Mouse (Mus musculus) heart, embryonic 16.5 days (tissue): ENCODE measurements around the gene Susd3. TPM values are rescaled to one million over a fixed set of nuclear protein-coding genes. Genes with fewer than 3 reads are reported as not detected.

Source experiments
- ATAC-seq: fragments of 200-750 bp; cut with Nextera tagmentation; replicated peaks from 2 replicates; pipeline ENCODE4 v1.8.0; 2017; ENCODE audit warnings: moderate number of reproducible peaks; ENCODE audit not compliant: insufficient read depth, low FRiP score; ENCODE audit errors: extremely low read depth
- H3K27ac ChIP-seq: fragments of 300-500 bp; sonication (generic); 2 replicates; pipeline ENCODE4 v1.5.1; 2014; ENCODE audit warnings: mild to moderate bottlenecking, low read length, control low read depth, moderate library complexity
- H3K27me3 ChIP-seq: fragments of 300-500 bp; sonication (generic); 2 replicates; pipeline ENCODE4 v1.6.1; 2014; ENCODE audit warnings: low read length, mixed read lengths; ENCODE audit not compliant: control insufficient read depth, insufficient read depth
- H3K36me3 ChIP-seq: fragments of 300-500 bp; sonication (generic); 2 replicates; pipeline ENCODE4 v1.6.1; 2014; ENCODE audit not compliant: control insufficient read depth, insufficient read depth
- H3K4me1 ChIP-seq: fragments of 300-500 bp; sonication (generic); 2 replicates; pipeline ENCODE4 v1.6.1; 2014; ENCODE audit warnings: low read length, mixed read lengths; ENCODE audit not compliant: control insufficient read depth, insufficient read depth
- H3K4me2 ChIP-seq: fragments of 300-500 bp; sonication (generic); 2 replicates; pipeline ENCODE4 v1.6.1; 2014; ENCODE audit warnings: low read depth, mild to moderate bottlenecking, control low read depth, low read length
- H3K4me3 ChIP-seq: fragments of 300-500 bp; sonication (generic); 2 replicates; pipeline ENCODE4 v1.5.1; 2014; ENCODE audit warnings: mild to moderate bottlenecking, control low read depth, low read length
- H3K9ac ChIP-seq: fragments of 300-500 bp; sonication (generic); 2 replicates; pipeline ENCODE4 v1.6.1; 2014; ENCODE audit warnings: low read length, control low read depth
- H3K9me3 ChIP-seq: fragments of 300-500 bp; sonication (generic); replicated peaks from 2 replicates; pipeline ENCODE4 v1.6.1; 2016; ENCODE audit warnings: low read length; ENCODE audit not compliant: control insufficient read depth
- WGBS: fragments of 180-500 bp; shearing (Covaris S2); extraction: QIAGEN DNeasy Blood & Tissue Kit; methylation state at CpG from one replicate; pipeline ENCODE4 v1.1.7; 2014; 5-methylcytosine and 5-hydroxymethylcytosine counted together
- polyA plus RNA-seq: library from polyadenylated mRNA; unstranded; fragments of >200 nt; fragmentation: Nextera tagmentation; extraction: Ambion mirVana; gene quantifications from 2 replicates; pipeline ENCODE4 v1.2.1, GENCODE M21; 2015

The Susd3 gene
- polyA plus RNA-seq, 1 experiment from 2014 or later, result 1.8 TPM

DNA sequence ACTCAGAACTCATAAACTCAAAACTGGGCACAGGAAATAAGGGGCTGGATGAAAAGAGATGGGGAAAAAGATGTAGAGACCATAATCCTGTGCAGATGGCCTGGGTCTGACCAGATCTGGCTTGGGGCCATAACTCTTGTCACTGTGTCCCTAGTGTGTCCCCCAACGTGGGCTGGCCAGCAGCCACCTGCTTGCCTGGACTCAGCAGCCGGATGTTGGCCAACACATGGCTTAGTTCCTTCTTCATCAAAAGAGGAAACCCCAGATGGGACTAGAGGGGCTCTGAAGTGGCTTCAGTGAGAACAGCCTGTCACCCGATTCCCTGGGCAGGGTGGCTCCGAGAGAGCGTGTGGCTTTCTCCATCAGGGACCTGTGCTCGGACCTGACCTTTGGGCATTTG lies 51.7 kb downstream of the Susd3 start:
- 58% methylated on average over 6 of the region's 6 CpGs for WGBS
- Histone ChIP-seq H3K36me3 (peaks cover 8% of the 10 kb centered on the region), H3K9ac (no peak overlapping the region), H3K4me2 (no peak overlapping the region), H3K27ac (no peak overlapping the region), H3K27me3 (no peaks in the 10 kb centered on the region), H3K4me1 (peaks cover 17% of the 10 kb centered on the region), H3K9me3 (no peaks in the 10 kb centered on the region), H3K4me3 (no peak overlapping the region)
- ATAC-seq, result no peak

DNA sequence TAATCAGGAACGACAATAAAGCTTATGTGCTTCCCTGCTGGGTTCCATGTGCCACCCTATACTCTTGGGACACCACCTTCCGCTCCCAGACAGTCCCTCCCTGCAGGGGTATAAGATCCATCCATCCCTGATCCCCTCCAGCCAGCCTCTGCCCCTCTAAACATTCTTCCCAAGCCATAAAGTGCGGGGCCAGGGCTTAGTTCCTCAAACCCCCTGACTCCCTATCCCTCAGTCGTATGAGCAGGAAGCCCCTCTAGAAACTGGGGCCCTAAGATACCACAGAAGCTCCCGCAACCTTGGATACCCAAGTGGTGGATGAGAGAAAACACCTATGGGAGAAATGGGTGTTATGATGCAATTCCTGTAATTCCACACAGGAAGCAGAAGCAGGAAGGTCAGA lies 52.3 kb downstream of the Susd3 start:
- Histone ChIP-seq H3K4me1 (peaks cover 23% of the 10 kb centered on the region), H3K9me3 (no peaks in the 10 kb centered on the region), H3K27me3 (no peaks in the 10 kb centered on the region), H3K36me3 (peaks cover 8% of the 10 kb centered on the region), H3K4me3 (no peak overlapping the region), H3K9ac (no peak overlapping the region), H3K4me2 (no peak overlapping the region), H3K27ac (no peak overlapping the region)
- ATAC-seq, result no peak
- 84% methylated on average over 5 of the region's 5 CpGs for WGBS

DNA sequence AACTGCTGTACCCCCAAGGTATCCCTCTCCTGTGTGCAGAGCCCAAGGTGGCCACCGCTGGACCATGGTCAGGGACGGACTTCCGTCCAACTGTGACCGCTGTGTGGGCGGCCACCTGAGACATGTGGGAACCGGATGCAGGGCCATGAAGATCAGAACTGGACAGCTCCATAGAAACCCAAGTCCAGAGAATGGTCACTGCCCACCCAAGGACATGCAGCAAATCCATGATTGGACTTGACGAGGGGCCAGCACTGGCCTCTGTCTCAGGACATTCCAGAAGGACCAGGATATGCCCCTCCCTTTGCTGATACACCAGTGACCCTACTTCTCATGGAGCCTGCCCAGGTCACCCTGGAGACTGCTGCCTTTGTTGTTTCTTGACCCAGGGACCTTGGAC lies 52.9 kb downstream of the Susd3 start:
- Histone ChIP-seq H3K36me3 (peaks cover 8% of the 10 kb centered on the region), H3K4me3 (no peak overlapping the region), H3K9me3 (no peaks in the 10 kb centered on the region), H3K4me2 (no peak overlapping the region), H3K4me1 (peaks cover 29% of the 10 kb centered on the region), H3K27ac (no peak overlapping the region), H3K27me3 (no peaks in the 10 kb centered on the region), H3K9ac (no peak overlapping the region)
- no peak for ATAC-seq
- WGBS, result 85% methylated on average over 7 of the region's 7 CpGs

DNA sequence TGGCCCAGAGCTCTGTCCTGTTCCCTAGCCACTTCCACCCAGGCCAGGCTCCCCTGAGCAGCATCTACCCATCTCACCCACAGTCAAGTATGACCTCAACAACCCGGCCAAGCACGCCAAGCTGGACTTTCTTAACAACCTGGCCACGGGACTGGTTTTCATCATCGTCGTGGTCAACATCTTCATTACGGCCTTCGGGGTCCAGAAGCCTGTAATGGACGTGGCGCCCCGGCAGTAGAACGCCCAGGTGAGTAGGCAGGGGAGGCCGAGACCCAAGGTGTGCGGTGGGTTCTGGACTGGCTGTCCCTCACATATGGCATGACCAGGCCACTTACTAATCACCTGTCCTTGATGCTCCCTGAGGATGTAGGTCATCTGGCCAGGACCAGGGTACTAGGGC lies 53.7 kb downstream of the Susd3 start:
- Histone ChIP-seq H3K9ac (no peak overlapping the region), H3K9me3 (no peaks in the 10 kb centered on the region), H3K4me3 (no peak overlapping the region), H3K27ac (no peak overlapping the region), H3K36me3 (peaks cover 8% of the 10 kb centered on the region), H3K4me2 (no peak overlapping the region), H3K27me3 (no peaks in the 10 kb centered on the region), H3K4me1 (peaks cover 35% of the 10 kb centered on the region)
- 92% methylated on average over 13 of the region's 13 CpGs for WGBS
- ATAC-seq, result no peak

DNA sequence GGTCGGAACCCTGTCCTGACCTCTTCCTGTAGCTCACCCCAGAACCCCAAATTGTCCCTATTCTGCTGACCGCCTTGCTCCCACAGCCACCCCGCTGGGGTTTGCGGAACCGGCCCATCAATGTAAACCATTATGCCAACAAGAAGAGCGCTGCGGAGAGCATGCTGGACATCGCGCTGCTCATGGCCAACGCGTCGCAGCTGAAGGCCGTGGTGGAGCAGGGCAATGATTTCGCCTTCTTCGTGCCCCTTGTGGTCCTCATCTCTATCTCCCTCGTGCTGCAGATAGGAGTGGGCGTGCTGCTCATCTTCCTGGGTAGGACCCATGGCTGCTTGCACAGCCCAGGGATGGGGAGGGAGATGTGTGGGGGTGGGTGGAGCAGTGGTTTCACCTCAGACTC lies 54.9 kb downstream of the Susd3 start:
- H3K4me3 ChIP-seq, result no peak overlapping the region
- H3K4me2 ChIP-seq, result no peak overlapping the region
- no peak for ATAC-seq
- H3K27ac ChIP-seq, result no peak overlapping the region
- H3K9me3 ChIP-seq, result no peaks in the 10 kb centered on the region
- H3K36me3 ChIP-seq, result peaks cover 8% of the 10 kb centered on the region
- peaks cover 44% of the 10 kb centered on the region for H3K4me1 ChIP-seq
- no peak overlapping the region for H3K9ac ChIP-seq
- no peaks in the 10 kb centered on the region for H3K27me3 ChIP-seq
- WGBS, result 90% methylated on average over 17 of the region's 17 CpGs

DNA sequence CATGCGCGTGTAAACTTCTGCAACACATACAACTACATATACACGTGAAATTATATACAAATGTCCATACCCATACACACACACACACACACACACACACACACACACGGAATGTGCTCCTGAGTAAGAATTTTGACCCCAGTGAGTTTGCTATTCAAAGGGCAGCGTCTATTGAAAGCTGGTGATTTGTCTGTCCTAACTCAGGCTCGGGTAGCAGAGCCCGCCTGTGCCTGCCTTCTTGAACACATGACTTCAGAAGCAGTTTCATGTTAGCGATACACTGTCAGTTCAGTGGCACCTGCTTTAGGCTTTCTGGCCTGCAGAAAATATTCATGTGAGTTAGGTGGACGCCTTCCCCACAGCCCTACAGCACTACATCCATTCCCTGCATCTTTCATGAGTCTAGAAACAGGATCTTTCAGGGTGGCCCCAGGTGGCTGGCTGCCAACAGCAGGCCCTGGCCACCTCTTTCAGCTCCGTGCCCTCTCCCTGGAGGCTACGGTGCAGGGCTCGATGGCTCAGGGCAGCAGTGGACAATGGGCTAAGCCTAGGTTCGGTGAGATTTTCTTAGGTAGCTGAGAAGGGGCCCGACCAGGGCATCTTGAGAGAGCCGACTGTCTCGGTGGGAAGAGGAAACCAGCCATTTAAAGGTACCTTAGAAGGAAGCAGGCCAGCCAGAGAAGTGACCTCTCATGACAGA lies 56.2 kb downstream of the Susd3 start:
- 65% methylated on average over 16 of the region's 16 CpGs for WGBS
- no peak overlapping the region for H3K4me3 ChIP-seq
- no peak overlapping the region for H3K27ac ChIP-seq
- peaks cover 8% of the 10 kb centered on the region for H3K36me3 ChIP-seq
- H3K4me2 ChIP-seq, result no peak overlapping the region
- no peaks in the 10 kb centered on the region for H3K27me3 ChIP-seq
- H3K9ac ChIP-seq, result no peak overlapping the region
- ATAC-seq, result no peak
- peaks cover 50% of the 10 kb centered on the region for H3K4me1 ChIP-seq
- H3K9me3 ChIP-seq, result no peaks in the 10 kb centered on the region

DNA sequence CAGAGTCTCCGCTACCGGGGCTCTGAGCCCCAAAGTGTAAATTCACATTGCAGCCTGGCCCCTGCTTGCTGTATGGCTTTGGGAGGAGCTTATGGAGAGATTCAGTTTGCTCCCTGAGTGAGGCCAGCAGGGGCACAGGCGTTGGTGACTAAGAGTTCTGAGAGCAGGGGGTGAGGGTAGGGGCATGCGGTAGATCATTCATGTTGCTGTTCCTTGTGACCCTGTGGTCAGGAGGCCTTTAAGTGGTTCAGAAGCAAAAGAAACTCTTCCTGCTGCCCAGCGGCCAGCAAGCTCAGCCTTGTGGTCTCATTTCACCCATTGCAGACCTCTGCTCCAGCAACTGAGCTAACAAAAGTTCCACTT lies 56.9 kb downstream of the Susd3 start:
- H3K9me3 ChIP-seq, result no peaks in the 10 kb centered on the region
- H3K27me3 ChIP-seq, result no peaks in the 10 kb centered on the region
- no peak overlapping the region for H3K27ac ChIP-seq
- ATAC-seq, result no peak
- H3K4me1 ChIP-seq, result peaks cover 52% of the 10 kb centered on the region
- 52% methylated on average over 5 of the region's 5 CpGs for WGBS
- peak overlapping the region; percentile 6; the same call in 1 of the 2 replicates for H3K9ac ChIP-seq
- H3K36me3 ChIP-seq, result peaks cover 8% of the 10 kb centered on the region
- H3K4me3 ChIP-seq, result no peak overlapping the region
- H3K4me2 ChIP-seq, result no peak overlapping the region

DNA sequence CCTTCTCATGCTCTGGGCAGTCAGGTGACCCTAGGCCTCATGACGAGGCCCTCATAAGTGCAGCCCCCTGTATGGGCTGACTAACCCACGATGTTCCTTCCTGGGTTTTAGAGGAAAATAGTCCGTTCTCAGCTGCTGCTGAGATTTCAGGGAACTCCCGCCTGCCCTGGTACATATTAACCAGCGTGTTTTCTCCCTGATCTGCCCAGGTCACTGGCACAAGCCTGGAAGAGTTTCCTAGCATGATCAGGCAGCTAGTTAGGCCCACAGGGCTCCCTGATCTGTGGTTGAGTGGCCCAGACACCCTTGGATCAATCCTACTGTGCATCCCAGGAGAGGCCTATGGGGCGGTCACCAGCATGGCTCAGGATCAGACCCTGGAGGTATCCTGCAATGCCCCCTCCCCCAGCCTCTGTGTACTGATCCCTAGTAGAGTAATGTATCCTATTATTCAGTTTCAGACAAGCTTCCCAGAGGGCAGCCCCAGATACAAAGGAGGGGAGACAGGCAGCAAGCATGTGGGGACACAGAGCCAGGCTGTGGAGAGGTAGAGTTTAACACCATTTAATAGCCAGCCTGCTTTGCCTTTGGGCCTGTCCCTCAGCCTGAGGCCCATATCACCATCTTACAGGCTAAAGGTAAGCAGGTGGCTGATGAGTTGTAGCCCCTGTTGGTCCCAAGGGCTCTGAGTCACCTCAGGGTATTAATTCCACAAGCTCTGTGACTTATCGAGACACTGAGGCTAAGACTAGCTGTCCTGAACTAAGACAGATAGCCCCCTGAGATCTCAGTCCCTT lies 57.4 kb downstream of the Susd3 start:
- H3K27ac ChIP-seq, result no peak overlapping the region
- H3K4me2 ChIP-seq, result no peak overlapping the region
- H3K36me3 ChIP-seq, result peaks cover 8% of the 10 kb centered on the region; the same call in 1 of the 2 replicates
- WGBS, result 77% methylated on average over 7 of the region's 7 CpGs
- H3K4me1 ChIP-seq, result peaks cover 51% of the 10 kb centered on the region
- peak overlapping the region; percentile 6; the same call in 1 of the 2 replicates for H3K9ac ChIP-seq
- no peaks in the 10 kb centered on the region for H3K9me3 ChIP-seq
- no peaks in the 10 kb centered on the region for H3K27me3 ChIP-seq
- H3K4me3 ChIP-seq, result no peak overlapping the region
- no peak for ATAC-seq
